Mouse (Mus musculus) ES-Bruce4 (cell line): ENCODE results near the gene Ehf.

Experiments used
- EP300 ChIP-seq: IDR thresholded peaks from 2 replicates; pipeline ENCODE4 v1.6.1; 2011; ENCODE audit warnings: low read depth, low read length; ENCODE audit not compliant: insufficient read depth
- POLR2A ChIP-seq: IDR thresholded peaks from one replicate; pipeline ENCODE4 v1.8.1; 2011; ENCODE audit warnings: low read length; ENCODE audit not compliant: insufficient read depth

- no peak for TF ChIP-seq POLR2A
- TF ChIP-seq EP300 = no peak
Measured at GRCm38 (mm10) chr2:103220871-103221270, 82.2 kb downstream of the Ehf start.
